Mouse (Mus musculus) kidney, adult 2 months (tissue): ENCODE measurements around the gene Mpp1.

Experiments
- CTCF ChIP-seq: fragments of 200-500 bp; conservative IDR thresholded peaks from 2 replicates; pipeline ENCODE4 v1.5.1; 2011; ENCODE audit warnings: low read depth, mild to moderate bottlenecking, control low read depth, low read length, moderate library complexity, mixed read lengths; ENCODE audit not compliant: insufficient read depth, insufficient read length
- POLR2A ChIP-seq: fragments of 200-500 bp; IDR thresholded peaks from one replicate; pipeline ENCODE4 v1.6.1; 2011; ENCODE audit warnings: low read depth, low read length, control low read depth

GRCm38 (mm10) chrX:75130467-75131160 is at the start of gene Mpp1:
- TF ChIP-seq CTCF (no peak), POLR2A (peak; percentile 90)
